Mouse (Mus musculus) cerebellum, postnatal 14 days (tissue): ENCODE results near the gene Stap1.

Experiments used
- DNase-seq, 2 experiments: peaks; one replicate each; pipeline ENCODE4 v3.0.0; 2021; ENCODE audit warnings: mixed read lengths in 2 of 2

The Stap1 gene

DNA sequence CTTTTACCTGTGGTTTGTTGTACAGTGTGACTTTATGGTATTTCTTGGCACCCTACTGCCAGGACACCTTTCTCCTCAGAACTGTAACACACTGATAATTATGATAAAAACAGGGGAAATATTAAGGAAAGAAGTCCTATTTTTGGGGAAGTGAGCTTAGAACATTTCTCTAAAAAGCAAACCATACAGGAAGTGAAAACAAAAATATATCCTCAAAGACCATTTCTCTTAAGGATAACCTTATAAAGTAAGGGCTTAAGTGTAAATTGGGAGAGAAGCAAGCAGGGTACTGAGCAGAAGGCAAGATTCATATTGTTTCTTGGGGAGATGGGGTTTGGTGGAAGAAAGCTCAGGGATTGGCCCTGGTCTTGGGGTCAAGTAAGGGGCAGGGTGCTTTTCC, 58.3 kb downstream of the Stap1 start:
- no peak for DNase-seq
